Mouse (Mus musculus) heart, embryonic 11.5 days (tissue): ENCODE data around the gene Zfp740. TPM values are rescaled to one million over a fixed set of nuclear protein-coding genes. Genes with fewer than 3 reads are reported as not detected.
"Not testable (repeated sequence)": the region's sequence is repeated elsewhere in the genome, so short reads cannot be mapped to it uniquely, and the experiment has no call there.

Source experiments
- ATAC-seq: fragments of 200-750 bp; cut with Nextera tagmentation; replicated peaks from 2 replicates; pipeline ENCODE4 v1.8.0; 2017; ENCODE audit warnings: moderate library complexity; ENCODE audit not compliant: insufficient number of reproducible peaks, low FRiP score, low TSS enrichment
- H3K27ac ChIP-seq: fragments of 300-500 bp; sonication (generic); 2 replicates; pipeline ENCODE4 v1.5.1; 2014; ENCODE audit warnings: mild to moderate bottlenecking, low read depth, low read length
- H3K27me3 ChIP-seq: fragments of 300-500 bp; sonication (generic); 2 replicates; pipeline ENCODE4 v1.6.1; 2014; ENCODE audit warnings: mild to moderate bottlenecking, low read length, mixed read lengths; ENCODE audit not compliant: control insufficient read depth, insufficient read depth
- H3K36me3 ChIP-seq: fragments of 300-500 bp; sonication (generic); 2 replicates; pipeline ENCODE4 v1.6.1; 2014; ENCODE audit warnings: mild to moderate bottlenecking, low read length, moderate library complexity, mixed read lengths; ENCODE audit not compliant: control insufficient read depth, insufficient read depth
- H3K4me1 ChIP-seq: fragments of 300-500 bp; sonication (generic); 2 replicates; pipeline ENCODE4 v1.6.1; 2014; ENCODE audit warnings: low read length; ENCODE audit not compliant: control insufficient read depth, insufficient read depth
- H3K4me2 ChIP-seq: fragments of 300-500 bp; sonication (generic); 2 replicates; pipeline ENCODE4 v1.6.1; 2014; ENCODE audit warnings: mild to moderate bottlenecking, moderate library complexity
- H3K4me3 ChIP-seq: fragments of 300-500 bp; sonication (generic); 2 replicates; pipeline ENCODE4 v1.5.1; 2014; ENCODE audit warnings: low read depth, low read length
- H3K9ac ChIP-seq: fragments of 300-500 bp; sonication (generic); 2 replicates; pipeline ENCODE4 v1.6.1; 2014; ENCODE audit warnings: mild to moderate bottlenecking, low read depth, low read length, moderate library complexity
- H3K9me3 ChIP-seq: fragments of 300-500 bp; sonication (generic); replicated peaks from 2 replicates; pipeline ENCODE4 v1.6.1; 2016; ENCODE audit warnings: low read length; ENCODE audit not compliant: control insufficient read depth
- WGBS: fragments of 180-500 bp; shearing (Covaris S2); extraction: QIAGEN DNeasy Blood & Tissue Kit; methylation state at CpG from one replicate; pipeline ENCODE4 v1.1.7; 2014; ENCODE audit not compliant: insufficient replicate concordance; 5-methylcytosine and 5-hydroxymethylcytosine counted together
- polyA plus RNA-seq: library from polyadenylated mRNA; unstranded; fragments of >200 nt; fragmentation: Nextera tagmentation; extraction: Ambion mirVana; gene quantifications from 2 replicates; pipeline ENCODE4 v1.2.1, GENCODE M21; 2014

The Zfp740 gene
- polyA plus RNA-seq, 1 experiment from 2014 or later, result 25.8 TPM

DNA sequence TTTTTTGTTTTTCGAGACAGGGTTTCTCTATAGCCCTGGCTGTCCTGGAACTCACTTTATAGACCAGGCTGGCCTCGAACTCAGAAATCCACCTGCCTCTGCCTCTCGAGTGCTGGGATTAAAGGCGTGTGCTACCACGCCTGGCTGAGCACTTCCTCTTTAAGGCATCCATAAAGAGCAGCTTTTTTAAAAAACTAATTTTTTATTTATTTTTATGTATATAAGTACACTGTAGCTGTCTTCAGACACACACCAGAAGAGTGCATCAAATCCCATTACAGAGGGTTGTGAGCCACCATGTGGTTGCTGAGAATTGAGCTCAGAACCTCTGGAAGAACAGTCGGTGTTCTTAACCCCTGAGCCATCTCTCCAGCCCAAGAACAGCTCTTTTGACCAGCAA, 22.6 kb downstream of the Zfp740 start:
- H3K27me3 ChIP-seq, result peaks cover 24% of the 10 kb centered on the region
- H3K9ac ChIP-seq, H3K36me3 ChIP-seq, ATAC-seq, H3K27ac ChIP-seq, H3K9me3 ChIP-seq, H3K4me2 ChIP-seq, H3K4me1 ChIP-seq, H3K4me3 ChIP-seq: not testable (repeated sequence)
- 60% methylated on average over 6 of the region's 6 CpGs for WGBS

GRCm38 (mm10) chr15:102230408-102231321, 27.6 kb downstream of the Zfp740 start:
- H3K4me1 ChIP-seq, result peaks cover 8% of the 10 kb centered on the region
- H3K4me3 ChIP-seq, result no peak overlapping the region
- no peak overlapping the region for H3K27ac ChIP-seq
- H3K9ac ChIP-seq, result no peak overlapping the region
- no peak overlapping the region for H3K4me2 ChIP-seq
- no peaks in the 10 kb centered on the region for H3K9me3 ChIP-seq
- 0 out of 2 replicates have a peak, but pooled peaks cover 2% of the 10 kb centered on the region for H3K27me3 ChIP-seq
- 75% methylated on average over 17 of the region's 17 CpGs for WGBS
- ATAC-seq, result no peak
- H3K36me3 ChIP-seq, result no peaks in the 10 kb centered on the region

GRCm38 (mm10) chr15:102231748-102232147, 28.7 kb downstream of the Zfp740 start, which contains the start of gene Itgb7:
Itgb7 (minus strand) TSS chr15:102231944.
- no peak within 1 kb of the TSS for H3K4me3 ChIP-seq
- no peaks in the 10 kb centered on the region for H3K36me3 ChIP-seq
- peaks cover 11% of the 10 kb centered on the region for H3K4me1 ChIP-seq
- H3K4me2 ChIP-seq, result no peak within 1 kb of the TSS
- 0 out of 2 replicates have a peak within 1 kb of the TSS, but pooled peaks have one; percentile 49 for H3K9ac ChIP-seq
- no peaks in the 10 kb centered on the region for H3K9me3 ChIP-seq
- WGBS, result 21% methylated on average over 6 of the region's 6 CpGs
- peak; percentile 25; the same call in 1 of the 2 replicates for ATAC-seq
- 0 out of 2 replicates have a peak, but pooled peaks cover 2% of the 10 kb centered on the region for H3K27me3 ChIP-seq
- H3K27ac ChIP-seq, result 0 out of 2 replicates have a peak within 1 kb of the TSS, but pooled peaks have one; percentile 15

- ATAC-seq, result no peak
- Histone ChIP-seq H3K9ac (no peak overlapping the region), H3K4me1 (peaks cover 11% of the 10 kb centered on the region), H3K4me3 (no peak overlapping the region), H3K9me3 (no peaks in the 10 kb centered on the region), H3K4me2 (no peak overlapping the region), H3K36me3 (no peaks in the 10 kb centered on the region), H3K27me3 (0 out of 2 replicates have a peak, but pooled peaks cover 2% of the 10 kb centered on the region), H3K27ac (no peak overlapping the region)
- 84% methylated on average over 7 of the region's 7 CpGs for WGBS
Observed at GRCm38 (mm10) chr15:102232764-102233163, 29.7 kb downstream of the Zfp740 start.

DNA sequence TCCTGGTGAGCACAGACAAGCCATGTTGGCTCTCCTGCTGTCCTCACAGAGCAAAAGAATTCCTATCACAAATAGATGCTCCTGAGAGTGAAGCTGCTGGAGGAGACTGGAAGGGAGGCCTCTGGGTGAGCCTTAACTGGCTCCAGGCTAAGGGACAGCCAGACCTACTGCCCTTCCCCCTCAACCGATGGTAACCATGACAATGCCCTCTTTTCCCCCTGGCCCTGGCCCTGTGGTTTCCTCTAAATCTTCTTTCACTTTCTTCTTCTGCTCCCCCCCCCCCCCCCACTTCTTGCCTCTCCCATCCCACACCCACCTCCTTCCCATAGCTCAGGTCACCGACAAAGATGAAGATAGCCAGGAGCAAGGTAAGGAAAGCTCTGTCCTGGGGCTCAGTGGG, 30.8 kb downstream of the Zfp740 start:
- no peaks in the 10 kb centered on the region for H3K36me3 ChIP-seq
- H3K27ac ChIP-seq, result no peak overlapping the region
- peaks cover 11% of the 10 kb centered on the region for H3K4me1 ChIP-seq
- 0 out of 2 replicates have a peak, but pooled peaks cover 2% of the 10 kb centered on the region for H3K27me3 ChIP-seq
- H3K4me3 ChIP-seq, result no peak overlapping the region
- H3K9ac ChIP-seq, result no peak overlapping the region
- no peak for ATAC-seq
- WGBS, result 23% methylated on average over 2 of the region's 2 CpGs
- H3K4me2 ChIP-seq, result no peak overlapping the region
- H3K9me3 ChIP-seq, result no peaks in the 10 kb centered on the region

DNA sequence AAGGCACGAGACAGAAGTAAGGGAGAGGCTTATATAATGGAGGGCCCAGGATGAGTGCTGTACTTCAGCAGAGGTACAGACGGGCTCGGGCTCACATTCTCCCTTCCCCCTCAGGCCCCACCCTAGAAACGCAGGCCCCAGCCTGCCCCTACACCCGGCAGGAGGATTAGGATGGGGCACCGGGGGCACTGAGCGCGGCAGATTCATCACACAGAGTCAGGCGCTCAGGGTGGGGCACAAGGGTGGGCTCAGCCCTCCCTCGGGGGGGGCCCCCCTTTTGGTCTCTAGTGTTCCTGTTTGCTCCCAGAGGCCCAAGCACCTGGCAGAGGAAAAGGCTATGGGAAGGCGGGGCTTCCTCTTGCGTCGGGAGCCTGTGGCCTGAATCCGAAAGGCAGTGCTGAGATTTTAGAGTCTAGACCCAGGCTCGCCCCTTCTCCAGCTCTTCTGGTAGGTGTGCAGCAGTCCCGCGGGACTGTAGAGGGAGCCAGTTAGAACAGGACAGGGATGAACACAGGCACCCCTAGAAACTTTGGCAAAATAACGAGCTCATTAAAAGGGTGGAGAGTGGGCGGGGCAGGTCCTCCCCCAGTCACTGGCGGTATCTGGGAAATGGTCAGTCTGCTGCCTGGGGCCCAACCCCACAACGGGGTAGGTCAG, 32.5 kb downstream of the Zfp740 start:
- Histone ChIP-seq H3K4me2 (peak overlapping the region; percentile 54), H3K4me3 (no peak overlapping the region), H3K9me3 (no peaks in the 10 kb centered on the region), H3K27me3 (0 out of 2 replicates have a peak, but pooled peaks cover 6% of the 10 kb centered on the region), H3K36me3 (no peaks in the 10 kb centered on the region), H3K4me1 (peaks cover 11% of the 10 kb centered on the region), H3K27ac (no peak overlapping the region), H3K9ac (peak overlapping the region; percentile 46; the same call in 1 of the 2 replicates)
- ATAC-seq, result no peak
- WGBS, result 25% methylated on average over 21 of the region's 21 CpGs

DNA sequence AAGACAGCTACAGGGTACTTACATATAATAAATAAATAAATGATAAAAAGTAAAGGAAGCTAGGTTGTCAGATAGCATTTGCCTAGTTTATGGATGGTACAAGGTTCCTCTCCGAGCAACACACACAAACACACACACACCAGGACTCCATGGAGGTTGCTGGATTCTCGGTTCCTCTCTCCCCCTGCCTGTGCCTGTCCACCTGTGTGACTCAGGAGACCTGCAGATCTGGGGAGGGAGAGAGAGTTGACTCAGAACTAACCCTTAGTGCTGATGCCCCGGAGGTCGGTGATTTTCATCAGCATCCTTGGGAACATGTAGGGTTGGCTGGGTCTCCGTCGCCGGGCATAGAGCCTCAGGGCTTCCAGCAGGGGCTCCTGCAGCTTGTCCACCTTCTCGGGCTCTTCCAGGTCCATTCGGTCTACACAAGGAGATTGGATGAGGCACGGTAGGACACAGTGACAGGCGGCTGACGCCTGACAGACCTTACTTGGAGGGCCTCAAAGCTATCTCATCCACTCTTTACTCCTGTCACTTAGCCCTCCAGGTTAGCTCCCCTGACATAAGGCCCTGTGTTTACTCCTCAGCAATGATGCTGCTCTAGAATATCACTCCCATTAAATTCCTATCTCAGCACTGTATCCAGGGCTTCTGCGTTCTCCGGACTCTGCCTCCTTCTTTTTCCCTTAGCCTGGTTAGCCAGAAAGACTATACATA, 35.7 kb downstream of the Zfp740 start:
- WGBS, result 77% methylated on average over 14 of the region's 14 CpGs

DNA sequence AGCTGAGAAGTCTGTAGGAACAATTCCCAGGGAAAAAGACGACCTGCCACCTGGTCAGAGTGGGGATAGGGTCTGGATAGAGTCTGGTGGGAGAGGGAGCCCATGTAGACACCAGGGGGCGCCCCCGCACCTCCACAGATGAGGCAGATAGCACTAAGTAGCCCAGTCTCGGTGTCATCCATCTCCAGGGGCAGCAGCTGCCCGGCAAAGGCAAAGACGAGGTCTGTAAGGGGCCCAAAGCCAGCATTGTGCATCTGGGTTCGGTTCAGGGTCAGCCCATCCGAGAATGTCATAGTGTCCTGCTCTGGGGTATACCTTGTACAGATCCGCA, 36.2 kb downstream of the Zfp740 start:
- Histone ChIP-seq H3K36me3 (no peaks in the 10 kb centered on the region), H3K27me3 (peaks cover 31% of the 10 kb centered on the region), H3K27ac (no peak overlapping the region), H3K4me1 (peaks cover 25% of the 10 kb centered on the region), H3K9me3 (no peaks in the 10 kb centered on the region), H3K4me3 (no peak overlapping the region), H3K9ac (no peak overlapping the region), H3K4me2 (no peak overlapping the region)
- no peak; the same call in 1 of the 2 replicates for ATAC-seq
- WGBS, result 12% methylated on average over 9 of the region's 9 CpGs

More for the DNA sequence above, 35.7 kb downstream of the Zfp740 start:
- H3K4me3 ChIP-seq, result no peak overlapping the region
- H3K9me3 ChIP-seq, result no peaks in the 10 kb centered on the region
- ATAC-seq, result no peak
- H3K4me1 ChIP-seq, result peaks cover 20% of the 10 kb centered on the region
- no peaks in the 10 kb centered on the region for H3K36me3 ChIP-seq
- no peak overlapping the region for H3K9ac ChIP-seq
- H3K27me3 ChIP-seq, result peaks cover 26% of the 10 kb centered on the region
- no peak overlapping the region for H3K27ac ChIP-seq
- H3K4me2 ChIP-seq, result no peak overlapping the region
